Mouse (Mus musculus) heart, adult 8-10 months (tissue): ENCODE results near the gene Gm3164. TPM values are rescaled to one million over a fixed set of nuclear protein-coding genes. Genes with fewer than 3 reads are reported as not detected.
"Not testable (repeated sequence)": the region's sequence is repeated elsewhere in the genome, so short reads cannot be mapped to it uniquely, and the experiment has no call there.

Experiments used
- DNase-seq: peaks from one replicate; pipeline ENCODE4 v3.0.0; 2022; ENCODE audit warnings: low spot score
- total RNA-seq, 4 experiments: library from RNA; stranded (reverse); gene quantifications; 2 replicates each; pipeline ENCODE4 v1.2.4; 2022

The Gm3164 gene
- total RNA-seq, result under 1 TPM in 2 of 4 experiments, not detected in 2; 0.19 to 0.22 TPM

DNA sequence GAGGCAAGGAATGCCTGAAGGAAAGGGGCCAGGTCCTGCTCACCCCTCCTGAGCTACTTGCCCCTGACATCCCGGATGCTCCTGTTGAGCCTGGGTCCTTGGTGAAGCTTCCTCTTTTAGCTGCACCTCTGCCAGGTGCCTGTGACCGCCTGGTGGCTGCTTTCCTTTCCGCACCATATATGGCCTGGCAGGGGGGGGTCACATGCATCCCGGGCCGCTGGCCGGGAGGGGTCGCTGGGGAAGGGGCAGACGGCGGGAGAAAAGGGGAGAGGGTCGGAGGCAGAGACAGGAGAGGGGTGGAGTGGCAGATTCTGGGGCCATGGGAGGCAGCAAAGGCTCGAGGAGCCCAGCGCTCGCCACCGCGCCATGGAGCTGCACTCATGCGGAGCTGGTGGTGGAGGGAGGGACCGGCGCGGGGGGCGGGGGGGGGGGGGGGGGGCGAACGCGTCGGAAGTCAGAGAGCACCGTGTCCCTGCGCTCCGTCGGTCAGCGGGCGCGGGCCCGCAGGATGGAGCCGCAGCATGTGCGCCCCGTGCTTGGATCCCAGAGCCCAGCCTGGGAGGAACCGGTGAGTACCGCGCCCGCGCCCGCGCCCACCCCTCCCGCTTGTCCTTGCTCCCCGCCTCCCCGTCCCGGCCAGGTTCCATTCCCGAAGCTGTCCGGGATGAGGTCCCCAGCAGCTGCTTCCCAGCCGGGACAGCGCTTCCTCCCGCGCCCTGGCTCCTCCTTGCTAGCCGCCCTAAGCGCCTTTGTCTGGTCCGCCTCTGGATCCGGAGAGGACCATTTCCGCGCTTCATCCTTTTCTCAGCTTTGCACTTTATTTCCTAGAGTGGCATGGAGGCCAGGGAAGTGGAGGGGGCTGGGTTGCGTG is at the start of gene Gm3164:
Gene Gm3164 (plus strand): TSS at position 484 of the 871 bp plus-strand sequence.
- DNase-seq, result peak; percentile 46

DNA sequence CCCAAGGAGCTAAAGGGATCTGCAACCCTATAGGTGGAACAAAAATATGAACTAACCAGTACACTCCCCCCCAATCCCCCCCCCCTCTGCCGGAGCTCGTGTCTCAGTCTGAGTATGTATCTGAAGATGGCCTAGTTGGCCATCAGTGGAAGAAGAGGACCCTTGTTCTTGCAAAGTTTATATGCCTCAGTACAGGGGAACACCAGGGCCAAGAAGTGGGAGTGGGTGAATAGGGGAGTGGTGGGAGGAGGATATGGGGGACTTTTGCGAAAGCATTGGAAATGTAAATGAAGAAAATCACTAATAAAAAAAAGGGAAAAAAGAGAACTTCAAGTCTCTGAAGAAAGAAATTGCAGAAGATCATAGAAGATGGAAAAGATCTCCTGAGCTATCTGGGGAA is 46.3 kb upstream of the Gm3164 start:
- not testable (repeated sequence) for DNase-seq

- DNase-seq, result not testable (repeated sequence)
Observed at GRCm38 (mm10) chr14:4369691-4370090, 45.6 kb upstream of the Gm3164 start.

- not testable (repeated sequence) for DNase-seq
Observed at GRCm38 (mm10) chr14:4377871-4378270, 37.4 kb upstream of the Gm3164 start.

GRCm38 (mm10) chr14:4385606-4386005 is 29.6 kb upstream of the Gm3164 start:
- DNase-seq, result not testable (repeated sequence)

DNA sequence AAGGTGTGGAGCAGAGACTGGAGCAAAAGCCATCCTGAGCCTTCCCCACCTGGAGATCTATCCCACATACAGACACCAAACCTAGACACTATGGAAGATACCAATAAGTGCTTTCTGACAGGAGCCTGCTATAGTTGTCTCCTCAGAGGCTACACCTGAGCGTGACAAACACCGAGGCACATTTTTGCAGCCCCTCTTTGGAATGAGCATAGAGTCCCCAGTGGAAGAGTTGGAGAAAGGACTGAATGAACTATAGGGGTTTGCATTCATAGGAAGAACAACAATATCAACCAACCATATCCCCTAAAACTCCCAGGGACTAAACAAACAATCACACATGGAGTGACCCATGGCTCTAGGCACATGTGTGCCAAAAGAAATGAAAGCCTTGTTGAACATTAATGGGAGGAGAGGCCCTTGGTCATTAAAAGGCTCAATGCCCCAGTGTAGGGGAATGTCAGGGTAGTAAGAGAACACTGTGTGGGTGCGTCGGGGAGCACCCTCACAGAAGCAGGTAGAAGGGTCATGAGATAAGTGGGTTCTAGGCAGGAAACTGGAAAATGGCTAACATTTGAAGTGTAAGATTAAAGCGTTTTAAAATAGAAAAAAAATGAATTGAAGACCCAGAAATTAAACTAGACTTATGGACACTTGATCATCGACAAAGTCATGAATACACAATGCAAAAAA is 22.3 kb upstream of the Gm3164 start:
- not testable (repeated sequence) for DNase-seq

- DNase-seq, result not testable (repeated sequence)
Observed at GRCm38 (mm10) chr14:4397226-4397625, 18.0 kb upstream of the Gm3164 start, which contains the start of gene Gm3159. Gene Gm3159, plus strand, starts transcription at chr14:4397526.

DNA sequence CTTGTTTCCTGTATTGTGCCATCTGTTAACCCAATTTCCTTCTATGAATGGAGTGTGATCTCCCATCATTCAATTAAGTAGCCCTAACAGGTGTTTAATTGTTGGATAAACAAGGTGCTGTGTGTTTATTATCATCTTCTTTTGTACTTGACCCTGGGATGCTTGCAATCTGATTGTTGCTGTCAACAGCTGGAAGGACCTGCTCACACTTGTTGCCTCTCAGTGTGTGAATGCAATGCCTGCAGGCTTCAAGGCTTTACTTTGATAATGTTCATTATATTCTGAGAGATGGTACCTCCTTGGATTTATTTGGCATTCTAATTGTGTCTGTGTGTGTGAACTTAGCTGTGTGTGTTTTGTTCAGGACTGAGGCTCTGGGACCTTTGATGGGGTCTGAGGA is 16.6 kb upstream of the Gm3164 start:
- DNase-seq, result not testable (repeated sequence)

DNA sequence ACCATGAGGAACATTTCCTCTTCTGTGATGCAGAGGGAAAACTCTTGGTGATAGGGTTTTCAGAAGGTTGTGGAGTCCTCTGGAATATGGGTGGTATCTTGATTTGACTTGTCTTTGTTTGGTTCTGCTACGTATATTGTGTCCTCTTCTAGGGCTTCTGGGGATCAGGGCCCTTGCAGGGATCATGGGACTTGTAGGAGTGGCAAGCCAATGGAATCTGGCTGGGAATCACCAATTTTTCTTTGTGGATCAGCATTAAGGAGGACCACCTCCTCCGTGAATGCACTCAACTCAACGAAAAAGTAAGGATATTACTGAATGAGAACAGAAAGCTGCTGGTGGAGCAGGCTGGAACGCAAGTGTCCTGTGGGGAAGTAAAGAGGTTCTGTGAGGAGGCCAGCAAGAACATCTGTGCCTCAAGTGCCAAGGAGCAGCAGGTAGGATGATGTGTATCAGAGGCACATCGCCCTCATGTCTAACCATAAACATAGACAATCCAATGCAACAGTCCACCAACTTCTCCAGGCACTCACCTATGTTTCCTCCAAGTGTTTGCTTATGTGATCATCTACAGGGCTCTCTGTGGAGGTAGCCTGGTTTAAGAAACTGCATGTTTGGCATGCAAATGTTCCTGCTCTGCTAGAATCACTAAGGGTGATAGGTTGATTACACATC is 15.0 kb upstream of the Gm3164 start:
- DNase-seq, result not testable (repeated sequence)

DNA sequence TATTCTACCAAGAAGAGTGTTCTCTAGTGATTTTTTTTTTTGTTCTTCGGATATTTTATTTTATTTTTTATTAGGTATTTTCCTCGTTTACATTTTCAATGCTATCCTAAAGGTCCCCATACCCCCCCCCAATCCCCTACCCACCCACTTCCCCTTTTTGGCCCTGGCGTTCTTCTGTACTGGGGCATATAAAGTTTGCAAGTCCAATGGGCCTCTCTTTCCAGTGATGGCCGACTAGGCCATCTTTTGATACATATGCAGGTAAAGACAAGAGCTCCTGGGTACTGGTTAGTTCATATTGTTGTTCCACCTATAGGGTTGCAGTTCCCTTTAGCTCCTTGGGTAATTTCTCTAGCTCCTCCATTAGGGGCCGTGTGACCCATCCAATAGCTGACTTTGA is 14.0 kb upstream of the Gm3164 start:
- not testable (repeated sequence) for DNase-seq

GRCm38 (mm10) chr14:4403840-4404239 is 11.4 kb upstream of the Gm3164 start:
- DNase-seq, result not testable (repeated sequence)

GRCm38 (mm10) chr14:4409939-4410338 is 5.3 kb upstream of the Gm3164 start:
- not testable (repeated sequence) for DNase-seq

DNA sequence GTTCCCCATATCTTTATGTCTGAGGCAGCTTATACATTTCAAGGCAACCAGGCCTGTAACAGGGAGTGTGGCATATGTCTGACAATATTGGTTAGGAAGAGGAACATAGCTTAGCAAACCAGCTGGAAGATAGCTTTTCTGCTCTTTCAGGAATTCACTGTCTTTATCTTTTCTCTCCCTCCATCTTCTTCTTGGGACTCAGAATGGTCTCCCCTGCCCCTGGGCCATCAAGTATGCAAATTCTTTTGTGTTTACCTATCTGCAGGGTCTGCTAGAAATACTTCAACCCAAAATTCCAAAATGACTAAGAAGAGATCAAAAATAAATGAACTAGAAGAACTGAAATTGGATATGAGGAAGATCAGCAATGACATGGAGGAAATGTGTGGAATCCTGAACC is 15.4 kb downstream of the Gm3164 start, which contains the start of gene Gm3173:
Gene Gm3173 (plus strand): TSS at position 301 of the 400 bp plus-strand sequence.
- not testable (repeated sequence) for DNase-seq

DNA sequence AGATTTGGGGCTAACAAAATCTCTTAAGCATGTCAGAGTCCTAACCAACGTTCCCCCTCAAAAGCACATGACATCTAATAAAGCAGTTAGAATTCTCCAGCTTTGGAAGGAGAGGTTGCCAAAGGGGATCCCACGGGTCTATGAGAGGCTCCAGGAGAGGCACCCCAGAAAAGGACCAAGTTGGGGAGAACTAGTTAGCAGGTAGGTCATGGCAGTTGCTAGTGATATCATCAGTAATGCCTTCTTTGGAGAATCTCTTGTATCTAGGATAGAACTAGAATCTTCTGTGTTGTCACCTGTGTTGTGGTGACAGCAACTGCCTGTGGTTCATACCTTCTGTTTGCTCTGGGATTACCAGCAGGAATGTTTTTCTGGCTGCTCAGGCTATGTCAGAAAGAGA is 66.2 kb downstream of the Gm3164 start, which contains the start of gene Gm3182:
Gene Gm3182 (plus strand): TSS at position 301 of the 400 bp plus-strand sequence.
- not testable (repeated sequence) for DNase-seq

Other genes with a start within 250 kb of the Gm3164 start
- not detected for gene Gm2974, start 232.9 kb upstream of the Gm3164 start, total RNA-seq
- not detected for gene Gm3138, start 165.8 kb upstream of the Gm3164 start, total RNA-seq
- gene Gm3149, start 98.2 kb upstream of the Gm3164 start, total RNA-seq, result not detected
- gene 2610042L04Rik, start 80.7 kb upstream of the Gm3164 start, total RNA-seq, result under 1 TPM in 1 of 4 experiments, not detected in 3; 0.19 TPM
- not detected for gene Gm3159, start 17.9 kb upstream of the Gm3164 start, total RNA-seq
- under 1 TPM in 1 of 4 experiments, not detected in 3; 0.75 TPM for gene Gm3173, start 15.5 kb downstream of the Gm3164 start, total RNA-seq
- not detected for gene Gm3182, start 66.3 kb downstream of the Gm3164 start, total RNA-seq
- not detected for gene Gm3047, start 140.0 kb downstream of the Gm3164 start, total RNA-seq
- not detected for gene Gm8159, start 216.9 kb downstream of the Gm3164 start, total RNA-seq
- gene Gm3239, start 248.7 kb downstream of the Gm3164 start, total RNA-seq, result not detected